Mouse (Mus musculus) lung, postnatal 4 days (tissue): ENCODE data around the gene Ttc37.
A peak's percentile ranks its signal among the peaks of the same experiment; 100 is the strongest.

ENCODE experiments used
- DNase-seq, 2 experiments: peaks; one replicate each; pipeline ENCODE4 v3.0.0; 2021

Ttc37 gene

GRCm38 (mm10) chr13:76098493-76099303, at the start of gene Ttc37, which contains the start of gene Arsk:
TSS of gene Ttc37 (plus strand) at chr13:76098734.
TSS of gene Arsk (minus strand) at chr13:76098660.
- peak; percentile 95 to 96 for DNase-seq

- DNase-seq = peak; percentile 9 to 26
These were observed 42.9 kb upstream of the Ttc37 start for GRCm38 (mm10) chr13:76055391-76056232.

DNA sequence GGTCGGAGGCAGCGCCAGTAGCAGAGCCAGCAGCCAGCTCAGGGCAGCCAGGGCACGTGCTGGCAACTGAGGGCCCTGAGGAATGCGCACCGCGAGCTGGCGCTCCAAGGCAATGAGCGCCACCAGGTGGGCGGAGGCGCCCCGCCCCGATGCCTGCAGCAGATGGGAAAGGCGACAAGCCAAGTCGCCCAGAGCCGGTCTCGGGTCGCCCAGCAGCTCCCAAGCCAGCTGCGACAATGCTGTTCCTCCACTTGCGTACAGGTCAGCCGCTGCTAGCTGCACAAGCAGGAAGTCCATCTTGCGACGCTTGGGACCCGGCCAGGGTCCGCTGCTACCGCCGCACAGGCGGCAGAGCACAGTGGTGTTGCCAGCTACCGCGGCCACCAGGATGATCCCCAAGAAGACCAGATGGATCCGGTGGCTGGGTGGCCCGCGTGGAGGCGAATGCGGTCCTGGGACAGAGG, 42.2 kb upstream of the Ttc37 start:
- peak; percentile 60 to 65 for DNase-seq

GRCm38 (mm10) chr13:76056896-76057266, 41.7 kb upstream of the Ttc37 start, which contains the start of gene Gpr150:
TSS of gene Gpr150 (minus strand) at chr13:76056996.
- DNase-seq = no peak

GRCm38 (mm10) chr13:76057267-76058069, 41.1 kb upstream of the Ttc37 start:
- DNase-seq = no peak

DNA sequence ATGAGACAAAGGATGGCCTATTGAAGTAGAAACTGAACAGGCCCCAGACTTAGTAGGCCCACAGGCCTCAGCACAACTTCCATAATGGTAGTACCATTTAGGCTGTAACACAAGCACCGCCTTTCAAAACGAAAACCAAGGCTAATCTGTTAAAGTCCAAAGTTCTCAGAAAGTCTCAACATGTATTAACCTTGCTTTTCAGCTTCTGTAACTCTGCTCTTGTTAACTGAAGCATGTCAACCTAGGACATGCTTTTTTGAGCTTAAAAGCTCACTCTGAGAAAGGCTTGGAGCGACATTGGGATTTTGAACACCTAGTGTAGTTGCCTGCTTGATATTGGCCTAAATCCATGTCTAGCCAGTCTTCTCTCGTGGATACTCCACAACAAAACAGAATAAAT, 38.9 kb upstream of the Ttc37 start:
- DNase-seq = no peak

- DNase-seq = no peak
These were observed 36.4 kb upstream of the Ttc37 start for GRCm38 (mm10) chr13:76062126-76062525.

DNA sequence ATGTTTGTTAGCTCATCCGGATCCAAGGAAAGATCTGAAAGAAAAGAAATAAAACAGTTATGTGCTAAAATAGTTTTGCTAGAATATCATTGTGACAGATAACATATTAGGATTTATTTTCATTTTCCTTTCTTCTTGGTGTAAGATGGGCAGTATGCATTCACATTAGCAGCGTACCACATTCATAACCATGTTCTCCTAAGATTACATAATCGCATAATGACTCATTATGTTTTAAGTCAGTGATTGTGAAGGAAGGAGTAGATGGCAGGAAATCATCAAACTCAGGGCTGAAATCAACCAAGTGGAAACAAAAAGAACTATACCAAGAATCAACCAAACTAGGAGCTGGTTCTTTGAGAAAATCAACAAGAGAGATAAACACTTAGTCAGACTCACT, 36.0 kb upstream of the Ttc37 start:
- no peak for DNase-seq

GRCm38 (mm10) chr13:76063548-76063947, 35.0 kb upstream of the Ttc37 start:
- DNase-seq = no peak

- no peak for DNase-seq
These were observed 34.1 kb upstream of the Ttc37 start for GRCm38 (mm10) chr13:76064363-76064945.

DNA sequence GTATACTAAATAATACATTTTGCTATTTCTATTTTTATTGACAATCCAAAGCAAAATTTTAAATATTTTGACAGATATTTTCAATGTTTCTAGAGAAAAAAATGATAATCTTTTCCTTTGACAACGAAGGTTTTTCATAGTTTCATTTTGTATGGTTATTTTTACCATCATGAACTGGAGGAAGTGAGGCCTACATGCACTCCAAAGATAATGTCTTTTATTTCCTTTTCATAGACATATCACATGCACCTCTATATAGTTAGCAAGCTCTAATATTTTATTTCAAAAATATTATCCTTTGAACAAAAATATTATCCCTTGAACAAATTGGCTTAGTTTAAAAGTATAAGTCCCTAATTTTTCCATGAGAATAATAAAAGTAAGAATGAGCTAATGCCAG, 24.2 kb upstream of the Ttc37 start:
- DNase-seq = no peak

DNA sequence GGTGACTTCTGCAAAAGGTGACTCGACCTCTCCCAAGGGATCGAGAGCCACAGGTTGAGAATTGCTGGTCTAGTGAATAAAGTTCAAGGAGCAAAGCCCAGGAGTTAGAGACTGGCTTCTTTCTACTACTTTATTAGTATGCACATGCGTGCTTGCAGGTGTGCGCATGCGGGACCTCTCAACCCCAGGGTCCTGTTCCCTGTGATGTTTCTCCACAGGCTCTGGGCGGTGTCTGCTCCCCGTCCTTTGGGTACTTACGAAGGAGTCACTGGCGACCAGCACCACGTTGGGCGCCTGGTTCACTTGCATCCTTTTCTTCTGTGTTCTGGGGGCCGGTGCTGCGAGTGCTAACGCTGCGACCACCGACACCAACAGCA, 430 bp upstream of the Ttc37 start:
- no peak for DNase-seq

DNA sequence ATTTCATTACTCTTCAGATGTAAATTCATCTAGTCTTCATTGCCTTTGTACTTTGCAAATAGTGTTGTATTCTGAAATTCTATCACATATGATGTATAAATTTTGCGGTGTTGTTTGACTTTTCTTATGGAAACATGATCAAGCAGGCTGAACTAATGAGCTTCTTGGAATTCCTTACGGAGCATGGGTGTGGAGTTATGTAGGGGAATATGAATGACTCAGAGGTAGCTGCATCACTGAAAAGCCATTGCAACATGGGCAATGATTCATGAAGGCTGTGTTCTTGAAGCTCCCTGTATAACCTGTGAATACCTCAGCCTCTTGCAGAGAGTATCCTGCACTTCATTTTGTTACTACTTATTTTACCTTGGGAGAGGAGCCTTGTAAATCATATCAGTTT, 3.5 kb downstream of the Ttc37 start:
- no peak for DNase-seq

DNA sequence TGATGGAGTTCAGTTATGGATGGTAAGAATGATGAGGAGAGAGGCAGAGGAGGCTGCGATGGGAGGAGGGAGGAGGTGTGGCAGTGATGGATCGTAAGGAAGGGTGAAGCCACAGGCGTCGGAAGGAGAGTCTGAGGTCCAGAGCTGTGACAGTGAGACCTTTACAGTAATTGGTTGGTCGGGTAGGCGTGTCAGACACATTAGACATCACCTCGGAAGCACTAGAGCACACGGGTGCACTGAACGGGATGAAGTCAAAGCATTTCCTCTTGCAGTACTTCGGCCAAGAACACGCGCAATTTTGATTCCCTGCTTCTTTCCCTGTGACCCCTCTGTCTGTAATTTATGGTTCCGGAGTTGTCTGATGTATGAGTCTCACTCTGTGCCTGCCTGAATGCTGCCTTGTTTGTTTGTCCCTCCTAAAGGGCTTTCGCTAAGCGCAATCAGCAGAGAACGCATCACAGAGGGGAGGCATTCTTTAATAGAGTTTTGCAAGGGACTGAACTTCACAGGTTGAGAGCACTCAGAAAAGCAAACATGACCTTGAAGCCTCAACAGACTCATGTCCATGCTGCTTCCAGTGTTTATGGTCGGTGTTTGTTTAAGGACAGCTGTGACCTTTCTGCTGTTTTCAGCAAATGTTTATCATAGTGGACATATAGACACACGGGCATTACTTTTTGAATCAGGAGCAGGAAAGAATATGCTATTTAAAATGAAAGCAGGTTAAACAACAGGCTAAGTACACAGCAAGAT, 10.7 kb downstream of the Ttc37 start:
- DNase-seq = no peak

DNA sequence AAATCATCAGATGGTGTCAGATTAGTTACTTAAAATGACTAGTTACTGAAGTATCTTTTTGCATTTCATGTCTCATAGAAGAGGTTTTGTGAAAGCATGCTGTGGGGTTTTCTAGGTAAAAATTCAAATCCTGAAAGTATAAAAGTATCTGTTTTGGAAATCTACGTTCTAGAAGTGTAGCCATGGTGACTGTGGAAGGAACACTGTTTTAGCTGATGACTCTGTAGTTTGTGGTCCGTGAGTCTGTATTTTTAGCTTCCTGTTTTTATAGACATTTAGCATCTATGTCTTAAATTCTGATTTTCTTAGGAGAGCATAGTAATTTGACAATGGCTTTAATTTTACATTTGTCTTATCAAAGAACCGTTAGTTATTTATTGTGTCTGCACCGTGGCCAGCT, 30.3 kb downstream of the Ttc37 start:
- no peak for DNase-seq

DNA sequence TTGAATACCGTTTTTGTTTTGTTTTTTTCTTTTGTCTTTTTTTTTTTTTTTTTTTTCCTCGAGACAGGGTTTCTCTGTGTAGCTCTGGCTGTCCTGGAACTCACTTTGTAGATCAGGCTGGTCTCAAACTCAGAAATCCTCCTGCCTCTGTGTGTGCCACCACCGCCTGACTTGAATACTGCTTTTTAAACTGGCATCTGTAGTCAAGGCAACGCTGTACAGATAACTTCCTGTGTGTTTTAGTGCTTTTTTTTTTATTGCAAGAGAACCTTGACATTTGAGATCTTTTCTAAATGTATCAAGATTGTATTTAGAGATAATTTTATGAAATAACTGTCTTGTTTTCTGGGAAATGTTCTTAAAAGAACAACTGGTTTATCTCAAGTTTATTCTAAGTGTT, 33.9 kb downstream of the Ttc37 start:
- no peak for DNase-seq

DNA sequence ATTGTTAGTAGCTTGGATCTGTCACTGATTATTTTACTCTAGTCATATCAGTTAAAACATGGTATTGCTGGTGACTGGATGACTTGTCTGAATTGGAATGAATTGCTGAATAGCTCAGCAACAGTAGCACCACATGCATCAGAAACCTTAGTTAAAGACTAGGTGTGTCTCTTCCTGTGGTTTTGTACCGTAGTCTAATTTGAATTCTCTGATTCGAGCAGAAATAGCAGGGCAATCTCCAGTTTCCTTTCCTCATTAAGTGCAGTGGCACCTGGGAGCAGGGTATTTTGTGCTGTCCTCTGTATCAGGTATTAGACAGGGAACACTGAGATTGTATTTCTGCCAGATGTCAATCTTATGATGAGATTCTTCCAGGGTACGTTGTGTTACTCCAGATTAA, 40.3 kb downstream of the Ttc37 start:
- DNase-seq = no peak

DNA sequence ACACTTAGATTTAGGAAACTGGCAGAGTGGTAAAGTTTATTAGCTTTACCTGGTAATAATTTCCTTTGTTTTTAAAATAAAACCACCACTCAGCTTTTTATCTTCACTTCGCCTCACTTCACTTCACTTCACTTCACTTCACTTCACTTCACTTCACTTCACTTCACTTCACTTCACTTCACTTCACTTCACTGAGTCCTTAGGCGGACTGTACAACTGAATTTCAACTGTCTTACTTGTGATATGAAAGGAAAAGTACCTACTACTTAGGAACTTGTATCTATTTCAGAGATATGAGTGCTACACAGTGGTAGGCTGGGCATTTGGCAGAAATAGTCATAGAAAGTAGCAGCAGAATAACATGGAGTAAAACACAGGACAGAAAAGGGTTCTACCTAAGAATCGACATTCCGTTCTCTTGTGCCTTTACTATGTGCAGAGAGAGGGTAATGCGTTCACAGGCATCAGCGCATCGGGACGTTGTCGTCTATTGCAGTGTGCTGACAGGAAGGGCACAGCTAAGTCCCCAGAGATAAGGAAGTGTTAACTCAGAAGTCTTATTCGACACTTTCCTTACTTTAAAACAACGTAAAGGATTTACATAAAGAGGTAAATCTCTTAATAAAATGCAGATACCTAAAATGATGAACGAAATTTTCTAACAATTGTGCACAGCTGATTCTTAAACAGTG, 42.7 kb downstream of the Ttc37 start:
- no peak for DNase-seq

GRCm38 (mm10) chr13:76150483-76150882, 51.9 kb downstream of the Ttc37 start:
- DNase-seq = no peak

GRCm38 (mm10) chr13:76157099-76157498, 58.6 kb downstream of the Ttc37 start:
- DNase-seq = no peak

GRCm38 (mm10) chr13:76157508-76157907, 59.0 kb downstream of the Ttc37 start:
- DNase-seq = no peak
